Mouse (Mus musculus) retina, embryonic 14.5 days (tissue): ENCODE data around the gene Tmem229b.
"Not testable (repeated sequence)": the region's sequence is repeated elsewhere in the genome, so short reads cannot be mapped to it uniquely, and the experiment has no call there.

Experiments
- DNase-seq: peaks from one replicate; pipeline ENCODE4 v3.0.0-alpha.2; 2015; ENCODE audit warnings: low spot score

The Tmem229b gene

GRCm38 (mm10) chr12:78952053-78952452 lies 55.4 kb downstream of the Tmem229b start:
- DNase-seq: no peak

GRCm38 (mm10) chr12:78947661-78948060 lies 59.8 kb downstream of the Tmem229b start:
- DNase-seq: no peak

GRCm38 (mm10) chr12:78947161-78947560 lies 60.3 kb downstream of the Tmem229b start:
- DNase-seq: peak; percentile 27

DNA sequence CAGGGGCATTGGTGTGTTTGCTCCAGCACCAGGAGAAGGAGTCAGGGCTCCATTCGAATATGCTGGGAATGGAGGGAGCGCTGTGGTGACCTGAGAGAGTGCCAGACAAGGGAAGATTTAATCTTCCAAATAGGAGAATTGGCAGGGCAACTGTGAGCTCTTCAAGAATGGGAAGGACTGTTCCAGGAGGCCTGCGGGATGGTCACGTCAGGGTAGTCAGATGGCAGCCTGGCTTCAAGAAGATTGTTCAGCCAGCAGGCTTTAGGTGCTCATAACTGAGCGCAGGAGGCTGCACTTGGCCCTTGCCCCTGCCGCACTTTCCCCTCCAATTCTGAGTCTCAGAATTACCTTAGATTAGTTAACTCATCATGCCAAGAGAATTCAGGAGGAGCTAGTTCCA lies 64.5 kb downstream of the Tmem229b start:
- DNase-seq: no peak

DNA sequence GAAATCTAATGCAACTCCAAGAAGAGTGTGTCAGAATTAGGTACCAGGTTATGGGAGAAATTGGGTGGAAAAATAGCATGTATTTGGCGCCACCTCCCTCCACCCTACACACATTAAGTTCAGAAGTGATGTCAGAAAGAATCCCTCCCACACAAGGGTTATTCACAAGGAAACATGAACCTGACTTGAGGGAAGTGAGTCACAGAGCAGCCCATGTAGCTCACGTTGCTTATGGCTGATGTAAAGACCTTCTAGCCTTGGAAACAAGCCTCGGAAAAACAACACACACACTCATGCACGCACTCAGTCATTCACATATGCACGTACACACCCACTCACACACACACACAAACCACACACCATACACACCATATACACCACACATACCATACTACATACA lies 67.3 kb downstream of the Tmem229b start:
- DNase-seq: no peak

DNA sequence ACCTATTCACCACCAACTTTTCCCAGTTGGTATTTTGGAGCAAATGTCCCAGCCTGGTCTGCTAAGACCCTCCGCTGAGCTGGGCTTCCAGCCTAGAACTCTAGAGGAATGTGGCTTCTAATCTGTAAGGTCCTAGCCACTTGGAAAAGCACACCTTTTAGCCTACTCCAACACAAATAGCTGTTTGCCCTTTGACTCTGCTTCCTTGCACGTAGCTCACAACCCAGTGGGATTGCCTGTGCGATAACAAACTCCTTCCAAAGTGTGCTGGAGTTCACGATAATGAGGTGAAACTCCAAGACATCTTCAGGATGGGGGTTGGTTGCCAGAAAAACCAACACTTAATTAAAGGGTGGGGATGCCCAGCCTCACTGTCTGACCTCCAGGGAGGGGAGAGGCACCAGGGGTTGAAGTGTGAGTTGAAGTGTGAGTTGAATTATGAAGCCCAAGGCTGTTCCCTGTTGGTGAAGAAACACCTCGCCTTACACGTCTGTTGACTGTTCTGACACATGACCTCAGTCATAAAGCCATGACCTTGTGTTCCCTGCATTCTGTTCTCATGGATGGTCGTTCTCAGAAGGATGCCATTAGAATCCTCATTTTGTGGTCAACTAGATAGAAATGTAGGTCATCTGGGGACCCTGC lies 67.9 kb downstream of the Tmem229b start:
- DNase-seq: no peak

GRCm38 (mm10) chr12:78936494-78936893 lies 70.9 kb downstream of the Tmem229b start:
- DNase-seq: no peak

- DNase-seq: no peak
Measured at GRCm38 (mm10) chr12:78929900-78930299, 77.5 kb downstream of the Tmem229b start.

- no peak for DNase-seq
Measured at GRCm38 (mm10) chr12:78927287-78927686, 80.1 kb downstream of the Tmem229b start.

GRCm38 (mm10) chr12:78923539-78924189 lies 83.8 kb downstream of the Tmem229b start:
- no peak for DNase-seq

DNA sequence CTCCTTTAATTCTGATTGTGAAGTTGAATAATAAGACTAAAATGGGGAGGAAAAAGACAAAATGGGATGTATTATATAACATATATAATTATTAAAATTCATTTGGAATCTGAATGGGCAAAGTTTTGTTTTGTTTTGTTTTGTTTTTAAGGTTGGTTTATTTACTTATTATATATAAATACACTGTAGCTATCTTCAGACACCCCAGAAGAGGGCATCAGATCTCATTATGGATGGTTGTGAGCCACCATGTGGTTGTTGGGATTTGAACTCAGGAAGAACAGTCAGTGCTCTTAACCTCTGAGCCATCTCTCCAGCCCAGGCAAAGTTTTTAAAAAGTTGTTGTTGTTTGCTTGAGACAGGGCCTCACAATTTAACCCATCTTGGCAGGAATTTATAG lies 84.5 kb downstream of the Tmem229b start:
- not testable (repeated sequence) for DNase-seq

- DNase-seq: no peak
Measured at GRCm38 (mm10) chr12:78922058-78922457, 85.4 kb downstream of the Tmem229b start.

DNA sequence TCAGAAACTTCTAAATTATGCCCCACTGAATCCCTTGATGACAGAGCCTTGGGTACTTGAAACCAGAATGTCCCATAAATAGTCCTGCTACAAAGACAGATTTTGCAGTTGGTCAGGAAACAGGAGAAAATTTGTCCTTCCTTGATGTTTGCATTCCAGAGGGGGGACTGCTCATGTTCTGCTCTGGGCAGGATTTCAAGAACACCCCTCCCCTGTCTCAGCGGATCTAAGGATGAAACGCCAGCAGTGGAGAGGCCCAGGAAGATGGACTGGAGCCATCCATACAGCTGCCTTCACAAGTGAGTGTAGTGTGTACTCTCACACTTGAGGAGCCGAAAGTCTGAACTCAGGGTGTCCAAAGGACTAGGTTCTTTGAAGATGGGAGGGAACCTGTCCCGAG lies 86.0 kb downstream of the Tmem229b start:
- DNase-seq: no peak

GRCm38 (mm10) chr12:78919079-78919712 lies 88.2 kb downstream of the Tmem229b start:
- DNase-seq: peak; percentile 81

- DNase-seq: peak; percentile 92
Measured at GRCm38 (mm10) chr12:78918227-78919078, 89.0 kb downstream of the Tmem229b start.

- no peak for DNase-seq
Measured at GRCm38 (mm10) chr12:78916278-78916677, 91.1 kb downstream of the Tmem229b start.

DNA sequence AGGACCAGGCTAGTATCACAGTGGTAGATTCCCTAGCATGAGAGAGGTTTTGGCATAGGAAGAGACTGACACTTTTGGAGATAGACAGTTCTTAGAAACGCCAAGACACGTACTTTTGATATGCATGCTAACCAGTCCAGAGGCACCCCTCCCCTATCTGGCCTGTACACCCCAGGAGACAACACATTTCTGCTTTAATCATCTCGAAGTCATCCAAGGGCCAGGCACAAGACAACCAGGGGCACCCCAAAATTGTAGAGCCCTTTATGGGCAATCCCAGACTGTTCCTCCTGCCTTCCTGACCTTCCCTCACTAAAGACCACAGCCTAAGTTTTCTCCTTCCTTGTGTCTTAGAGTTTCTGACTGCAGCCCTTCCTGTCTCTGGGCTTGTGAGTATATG lies 91.9 kb downstream of the Tmem229b start:
- DNase-seq: no peak

DNA sequence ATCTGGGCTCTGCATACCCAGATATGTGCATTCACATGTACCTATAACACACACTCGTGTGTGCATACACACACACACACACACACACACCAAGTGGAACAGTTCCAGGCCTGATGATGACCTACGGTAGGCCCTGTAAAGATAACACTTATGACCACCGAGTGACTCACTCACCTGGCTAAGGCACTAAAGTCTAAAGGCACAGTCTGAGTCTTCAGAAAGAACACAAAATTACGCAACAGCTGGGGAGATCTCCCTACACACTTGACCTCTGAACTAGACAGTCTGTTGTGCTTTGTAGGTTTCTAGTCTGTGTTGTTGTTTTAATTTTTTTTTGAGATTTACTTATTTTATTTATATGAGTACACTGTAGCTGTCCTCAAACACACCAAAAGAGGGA lies 93.0 kb downstream of the Tmem229b start:
- DNase-seq: no peak
